Mouse (Mus musculus): ENCODE data around the gene Srp68.

DNA sequence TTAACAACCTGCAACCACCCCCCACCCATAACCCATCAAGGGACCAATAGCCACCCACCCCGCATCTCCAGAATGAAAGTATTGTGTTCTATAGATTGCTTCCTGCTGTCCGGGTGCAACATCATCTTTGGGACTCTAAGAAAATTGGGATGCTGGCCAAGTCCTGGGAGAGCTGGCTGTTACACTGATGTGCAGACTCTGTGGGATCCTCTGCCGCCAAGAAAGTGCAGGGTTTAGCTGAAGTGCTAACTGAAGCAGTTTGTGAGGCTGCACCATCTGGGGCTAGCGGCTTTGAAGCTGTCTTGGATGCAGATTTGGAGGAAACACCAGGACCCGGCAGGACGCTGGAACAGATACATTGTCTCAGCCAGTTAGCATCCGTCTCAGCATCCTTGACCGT is 37.2 kb upstream of the Srp68 start:
- TF ChIP-seq CTCF (IDR thresholded peaks at IDR 0.05 in 2 of 3, conservative IDR thresholded peaks at IDR 0.05 in 1 of 3; ENCODE audit: control insufficient read depth in 1 of 3, insufficient read depth in 1 of 3, low read depth in 2 of 3, low read length in 3 of 3, poor library complexity in 1 of 3, severe bottlenecking in 1 of 3): no peak
- no peak for TF ChIP-seq ETS1 (IDR thresholded peaks at IDR 0.05; ENCODE audit: low read depth, low read length)
- TF ChIP-seq ZC3H11A (IDR thresholded peaks at IDR 0.05; ENCODE audit: low read depth, low read length): no peak
